Mouse (Mus musculus) embryonic facial prominence, embryonic 14.5 days (tissue): Measurements from ENCODE around the gene Hfm1. TPM values are rescaled to one million over a fixed set of nuclear protein-coding genes. Genes with fewer than 3 reads are reported as not detected.

Experiments used
- ATAC-seq: fragments of 200-750 bp; cut with Nextera tagmentation; 2 replicates; pipeline ENCODE4 v1.8.0; 2017; ENCODE audit warnings: low read depth, moderate number of reproducible peaks, moderate TSS enrichment
- DNase-seq: peaks from one replicate; pipeline ENCODE4 v3.0.0-alpha.2; 2015; ENCODE audit warnings: low spot score
- H3K27ac ChIP-seq: fragments of 300-500 bp; sonication (generic); replicated peaks from 2 replicates; pipeline ENCODE4 v1.5.1; 2014; ENCODE audit warnings: low read depth, mild to moderate bottlenecking, low read length, moderate library complexity
- H3K27me3 ChIP-seq: fragments of 300-500 bp; sonication (generic); replicated peaks from 2 replicates; pipeline ENCODE4 v1.6.1; 2014; ENCODE audit warnings: low read length; ENCODE audit not compliant: control insufficient read depth, insufficient read depth
- H3K36me3 ChIP-seq: fragments of 300-500 bp; sonication (generic); 2 replicates; pipeline ENCODE4 v1.6.1; 2014; ENCODE audit warnings: low read length, mixed read lengths; ENCODE audit not compliant: control insufficient read depth, insufficient read depth
- H3K4me1 ChIP-seq: fragments of 300-500 bp; sonication (generic); 2 replicates; pipeline ENCODE4 v1.6.1; 2014; ENCODE audit warnings: antibody characterized with exemption, low read length; ENCODE audit not compliant: control insufficient read depth, insufficient read depth
- H3K4me2 ChIP-seq: fragments of 300-500 bp; sonication (generic); 2 replicates; pipeline ENCODE4 v1.6.1; 2014; ENCODE audit warnings: low read depth, mild to moderate bottlenecking, low read length, moderate library complexity, mixed read lengths
- H3K4me3 ChIP-seq: fragments of 300-500 bp; sonication (generic); 2 replicates; pipeline ENCODE4 v1.5.1; 2014; ENCODE audit warnings: low read depth, mild to moderate bottlenecking, low read length
- H3K9ac ChIP-seq: fragments of 300-500 bp; sonication (generic); 2 replicates; pipeline ENCODE4 v1.6.1; 2014; ENCODE audit warnings: low read depth, mild to moderate bottlenecking, low read length, moderate library complexity, mixed read lengths
- H3K9me3 ChIP-seq: fragments of 300-500 bp; sonication (generic); 2 replicates; pipeline ENCODE4 v1.6.1; 2016; ENCODE audit warnings: low read length; ENCODE audit not compliant: control insufficient read depth
- WGBS: fragments of 180-500 bp; shearing (Covaris S2); extraction: QIAGEN DNeasy Blood & Tissue Kit; methylation state at CpG from one replicate; pipeline ENCODE4 v1.1.7; 2014; 5-methylcytosine and 5-hydroxymethylcytosine counted together
- polyA plus RNA-seq: library from polyadenylated mRNA; unstranded; fragments of >200 nt; fragmentation: Nextera tagmentation; extraction: Ambion mirVana; gene quantifications from 2 replicates; pipeline ENCODE4 v1.2.1, GENCODE M21; 2014

Gene Hfm1
- polyA plus RNA-seq, 1 experiment from 2014 or later: 0.96 TPM

- ATAC-seq: no peak
- no peak overlapping the region for H3K4me3 ChIP-seq
Measured at GRCm38 (mm10) chr5:106826740-106827139, 99.4 kb downstream of the Hfm1 start.

GRCm38 (mm10) chr5:106826044-106826443 lies 100.1 kb downstream of the Hfm1 start:
- H3K27ac ChIP-seq: no peak overlapping the region
- 59% methylated on average over 8 of the region's 8 CpGs for WGBS
- ATAC-seq (no peak), DNase-seq (no peak)
- H3K9ac ChIP-seq: no peak overlapping the region
- no peak overlapping the region for H3K4me3 ChIP-seq
- H3K36me3 ChIP-seq: no peaks in the 10 kb centered on the region
- peak overlapping the region; percentile 59; the same call in 1 of the 2 replicates for H3K4me2 ChIP-seq
- H3K4me1 ChIP-seq: peaks cover 3% of the 10 kb centered on the region; the same call in 1 of the 2 replicates
- H3K27me3 ChIP-seq: no peaks in the 10 kb centered on the region
- no peaks in the 10 kb centered on the region for H3K9me3 ChIP-seq

More at GRCm38 (mm10) chr5:106826740-106827139, 99.4 kb downstream of the Hfm1 start:
- Histone ChIP-seq H3K4me1 (peaks cover 3% of the 10 kb centered on the region; the same call in 1 of the 2 replicates), H3K9ac (no peak overlapping the region), H3K4me2 (no peak overlapping the region), H3K27me3 (no peaks in the 10 kb centered on the region), H3K27ac (no peak overlapping the region), H3K9me3 (no peaks in the 10 kb centered on the region), H3K36me3 (no peaks in the 10 kb centered on the region)
- DNase-seq: no peak

GRCm38 (mm10) chr5:106825301-106825853 lies 100.7 kb downstream of the Hfm1 start:
- ATAC-seq (0 out of 2 replicates have a peak, but pooled peaks have one; percentile 37), DNase-seq (peak; percentile 58)
- Histone ChIP-seq H3K4me2 (peak overlapping the region; percentile 59), H3K36me3 (no peaks in the 10 kb centered on the region), H3K9me3 (no peaks in the 10 kb centered on the region), H3K4me1 (0 out of 2 replicates have a peak, but pooled peaks cover 3% of the 10 kb centered on the region), H3K27ac (no peak overlapping the region), H3K9ac (peak overlapping the region; percentile 60), H3K4me3 (peak overlapping the region; percentile 36), H3K27me3 (no peaks in the 10 kb centered on the region)
- WGBS: 12% methylated on average over 19 of the region's 19 CpGs

- Histone ChIP-seq H3K4me1 (0 out of 2 replicates have a peak, but pooled peaks cover 3% of the 10 kb centered on the region), H3K36me3 (no peaks in the 10 kb centered on the region), H3K4me2 (peak overlapping the region; percentile 59), H3K27ac (no peak overlapping the region), H3K4me3 (peak overlapping the region; percentile 36), H3K27me3 (no peaks in the 10 kb centered on the region), H3K9me3 (no peaks in the 10 kb centered on the region), H3K9ac (no peak overlapping the region)
- 88% methylated on average over 5 of the region's 5 CpGs for WGBS
- DNase-seq (no peak), ATAC-seq (no peak)
Measured at GRCm38 (mm10) chr5:106824716-106825115, 101.4 kb downstream of the Hfm1 start.

- no peak for ATAC-seq
- Histone ChIP-seq H3K4me2 (no peak overlapping the region), H3K27ac (no peak overlapping the region), H3K4me1 (no peaks in the 10 kb centered on the region), H3K27me3 (peaks cover 3% of the 10 kb centered on the region; the same call in 1 of the 2 replicates), H3K9ac (no peak overlapping the region), H3K36me3 (no peaks in the 10 kb centered on the region), H3K4me3 (no peak overlapping the region), H3K9me3 (no peaks in the 10 kb centered on the region)
- no peak for DNase-seq
- WGBS: 77% methylated on average over 8 of the region's 8 CpGs
Measured at GRCm38 (mm10) chr5:106819630-106820029, 106.5 kb downstream of the Hfm1 start.

- Histone ChIP-seq H3K9ac (no peak overlapping the region), H3K4me1 (no peaks in the 10 kb centered on the region), H3K9me3 (no peaks in the 10 kb centered on the region), H3K27ac (no peak overlapping the region), H3K27me3 (peaks cover 3% of the 10 kb centered on the region; the same call in 1 of the 2 replicates), H3K4me2 (peak overlapping the region; percentile 43), H3K36me3 (no peaks in the 10 kb centered on the region), H3K4me3 (peak overlapping the region; percentile 17; the same call in 1 of the 2 replicates)
- ATAC-seq (no peak), DNase-seq (no peak)
- 54% methylated on average over 15 of the region's 15 CpGs for WGBS
Measured at GRCm38 (mm10) chr5:106815923-106816654, 110.0 kb downstream of the Hfm1 start.

GRCm38 (mm10) chr5:106814611-106815010 lies 111.5 kb downstream of the Hfm1 start:
- Histone ChIP-seq H3K9ac (no peak overlapping the region), H3K4me3 (no peak overlapping the region), H3K36me3 (no peaks in the 10 kb centered on the region), H3K27me3 (peaks cover 3% of the 10 kb centered on the region; the same call in 1 of the 2 replicates), H3K4me1 (no peaks in the 10 kb centered on the region), H3K27ac (no peak overlapping the region), H3K9me3 (no peaks in the 10 kb centered on the region), H3K4me2 (no peak overlapping the region)
- 67% methylated on average over 6 of the region's 6 CpGs for WGBS
- ATAC-seq: no peak
- no peak for DNase-seq

GRCm38 (mm10) chr5:106803094-106803493 lies 123.0 kb downstream of the Hfm1 start:
- no peak overlapping the region for H3K9ac ChIP-seq
- no peak overlapping the region for H3K4me2 ChIP-seq
- peak; percentile 46 for DNase-seq
- no peaks in the 10 kb centered on the region for H3K9me3 ChIP-seq
- WGBS: 5% methylated on average over 12 of the region's 12 CpGs
- 0 out of 2 replicates have a peak, but pooled peaks cover 4% of the 10 kb centered on the region for H3K4me1 ChIP-seq
- no peak overlapping the region for H3K27ac ChIP-seq
- no peaks in the 10 kb centered on the region for H3K36me3 ChIP-seq
- no peak overlapping the region for H3K4me3 ChIP-seq
- ATAC-seq: peak; percentile 44; the same call in 1 of the 2 replicates
- H3K27me3 ChIP-seq: 0 out of 2 replicates have a peak, but pooled peaks cover 5% of the 10 kb centered on the region
